Mouse (Mus musculus): ENCODE results near the gene Lcn11.
"Not testable (repeated sequence)": the region's sequence is repeated elsewhere in the genome, so short reads cannot be mapped to it uniquely, and the experiment has no call there.

Lcn11 gene

GRCm38 (mm10) chr2:25776717-25777116 lies at the start of gene Lcn11:
Lcn11 (plus strand) TSS chr2:25777017.
- no peak for DNase-seq (ENCODE audit: low spot score in 2 of 2)

DNA sequence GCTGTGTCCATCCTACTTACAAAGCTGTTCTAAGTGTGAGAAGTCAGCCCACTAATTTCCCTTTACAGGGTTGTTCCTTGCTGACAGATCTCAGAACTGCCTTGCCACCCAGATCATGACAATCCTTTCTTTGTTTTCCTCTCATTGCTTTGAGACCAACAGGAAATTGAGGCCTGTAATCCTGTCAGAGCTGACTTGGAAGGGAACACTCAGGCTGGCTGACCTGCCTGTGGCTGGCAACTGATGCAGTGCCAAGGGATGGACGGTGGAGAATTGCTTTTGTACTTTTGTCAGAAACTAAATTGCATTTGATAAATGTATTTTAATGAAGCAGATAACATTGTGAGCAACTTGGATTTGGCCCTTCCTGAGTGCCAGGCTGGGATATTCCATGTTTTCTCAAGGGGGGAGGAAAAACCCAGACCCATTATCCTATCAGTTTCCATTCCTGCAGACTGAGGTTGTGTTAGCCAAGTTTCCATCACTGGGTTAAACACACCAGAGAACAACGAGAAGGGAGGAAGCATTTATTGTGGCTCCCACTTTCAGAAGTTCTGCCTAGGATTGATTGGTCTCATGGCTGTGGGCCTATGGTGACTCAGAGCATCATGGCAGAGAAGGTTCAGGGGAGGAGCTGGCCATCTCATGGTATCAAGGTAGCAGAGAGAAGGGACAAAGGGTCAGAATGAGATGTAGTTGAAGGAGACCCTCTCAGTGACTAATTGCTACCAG lies 43.5 kb upstream of the Lcn11 start:
- DNase-seq (ENCODE audit: low spot score in 2 of 2): no peak

DNA sequence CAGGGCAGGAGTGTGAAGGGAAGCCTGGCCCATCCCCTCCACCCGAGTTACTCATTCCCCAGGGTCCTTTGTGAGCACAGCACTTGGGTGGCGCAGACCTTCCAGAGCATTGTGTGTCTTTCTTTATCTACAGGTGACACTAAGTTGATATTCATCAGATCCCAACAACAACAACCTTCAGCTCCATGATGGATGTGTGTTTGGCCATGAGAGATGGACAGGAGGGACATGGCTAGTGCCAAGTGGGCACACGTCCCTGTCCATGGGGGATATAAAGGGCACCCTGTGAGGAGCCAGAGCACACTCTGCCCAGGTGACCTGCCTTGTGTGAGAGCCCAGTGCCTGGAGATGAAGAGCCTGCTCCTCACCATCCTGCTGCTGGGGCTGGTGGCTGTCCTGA lies 40.1 kb upstream of the Lcn11 start, which contains the start of gene Obp2b:
Obp2b (plus strand) TSS at position 301 of the 400 bp plus-strand sequence.
- not testable (repeated sequence) for DNase-seq (ENCODE audit: low spot score in 2 of 2)

DNA sequence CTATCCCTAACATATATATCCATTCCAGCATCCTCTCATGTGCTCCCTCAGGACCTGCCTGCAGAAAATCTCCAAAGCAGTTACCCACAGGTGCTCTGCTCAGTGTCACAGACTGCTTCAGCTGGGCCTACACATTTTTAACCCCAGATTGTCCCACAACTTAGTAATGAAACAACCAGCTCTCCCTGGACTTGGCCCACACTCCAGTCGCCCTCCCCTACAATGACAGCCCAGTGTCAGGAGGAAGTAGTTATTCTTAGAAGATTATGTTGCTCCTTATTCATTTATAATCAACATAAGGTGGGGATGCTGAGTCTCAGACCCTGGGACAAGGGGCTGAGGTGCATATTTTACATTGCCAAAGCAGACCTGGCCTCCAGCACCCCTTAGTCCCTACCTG lies 35.1 kb upstream of the Lcn11 start:
- DNase-seq (ENCODE audit: low spot score in 2 of 2): no peak

- no peak for DNase-seq (ENCODE audit: low spot score in 2 of 2)
Measured at GRCm38 (mm10) chr2:25754201-25754600, 22.6 kb upstream of the Lcn11 start.

DNA sequence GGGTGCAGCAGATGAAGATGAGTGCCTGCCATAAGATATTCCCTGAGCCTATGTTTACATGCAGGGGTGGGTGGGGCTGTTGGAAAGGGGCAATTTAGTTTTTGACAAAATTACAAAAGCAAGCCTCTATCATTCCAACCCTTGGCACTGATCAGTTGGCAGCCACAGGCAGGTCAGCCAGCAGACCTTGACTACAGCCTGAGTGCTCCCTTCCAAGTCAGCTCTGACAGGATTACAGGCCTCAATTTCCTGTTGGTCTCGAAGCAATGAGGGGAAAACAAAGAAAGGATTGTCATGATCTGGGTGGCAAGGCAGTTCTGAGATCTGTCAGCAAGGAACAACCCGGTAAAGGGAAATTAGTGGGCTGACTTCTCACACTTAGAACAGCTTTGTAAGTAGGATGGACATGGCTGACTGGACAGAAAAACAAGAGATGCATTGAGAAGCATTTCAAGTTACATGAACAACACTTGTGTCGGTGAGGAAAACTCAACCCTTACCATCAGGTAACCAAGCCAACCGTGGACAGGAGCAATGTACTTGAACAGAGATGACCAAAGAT lies 18.7 kb upstream of the Lcn11 start:
- no peak for DNase-seq (ENCODE audit: low spot score in 2 of 2)

DNA sequence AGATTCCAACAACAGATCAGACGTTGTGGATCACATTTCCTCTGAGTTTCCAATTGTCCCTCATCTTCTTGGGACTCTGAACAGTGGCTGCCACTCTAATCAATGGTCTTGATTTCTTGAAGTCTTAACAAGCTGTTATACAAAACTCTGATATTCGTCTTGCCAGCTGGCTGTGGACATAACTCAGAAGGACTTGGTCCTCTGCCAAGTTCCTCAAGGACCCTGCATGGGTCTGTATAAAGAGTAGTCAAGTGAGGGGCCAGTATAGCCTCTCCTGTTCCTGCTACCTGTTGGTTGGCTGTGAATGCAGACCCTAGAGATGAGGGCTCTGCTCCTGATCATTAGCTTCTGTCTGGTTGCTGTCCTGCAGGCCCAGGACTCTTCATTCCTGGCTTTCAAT lies 11.5 kb upstream of the Lcn11 start, which contains the start of gene Lcn3:
Lcn3 (plus strand) TSS at position 301 of the 400 bp plus-strand sequence.
- DNase-seq (ENCODE audit: low spot score in 2 of 2): no peak

DNA sequence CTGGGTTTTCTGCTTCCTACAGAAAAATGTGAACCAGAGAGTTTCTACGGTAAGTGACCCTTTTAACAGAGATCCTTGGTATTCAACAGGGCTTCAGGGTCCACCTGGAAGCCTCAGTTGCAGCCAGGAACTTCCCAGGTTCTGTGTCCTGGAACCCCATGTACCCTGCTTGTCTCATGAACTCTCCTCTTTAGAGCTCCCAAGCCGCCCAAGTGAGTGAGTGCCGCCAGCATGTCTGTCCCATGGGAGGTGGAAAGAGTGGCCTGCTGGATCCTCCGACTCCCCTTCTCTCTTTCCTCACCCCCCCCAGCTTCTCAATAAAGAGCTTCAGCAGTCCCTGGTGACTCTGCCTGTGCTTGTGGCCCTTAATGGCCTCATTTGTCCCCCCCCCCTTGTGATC lies 9.1 kb upstream of the Lcn11 start:
- DNase-seq (ENCODE audit: low spot score in 2 of 2): no peak

- no peak for DNase-seq (ENCODE audit: low spot score in 2 of 2)
Measured at GRCm38 (mm10) chr2:25773507-25773906, 3.3 kb upstream of the Lcn11 start.

- no peak for DNase-seq (ENCODE audit: low spot score in 2 of 2)
Measured at GRCm38 (mm10) chr2:25774640-25775039, 2.2 kb upstream of the Lcn11 start.

- DNase-seq (ENCODE audit: low spot score in 2 of 2): no peak
Measured at GRCm38 (mm10) chr2:25775991-25776390, 826 bp upstream of the Lcn11 start.

DNA sequence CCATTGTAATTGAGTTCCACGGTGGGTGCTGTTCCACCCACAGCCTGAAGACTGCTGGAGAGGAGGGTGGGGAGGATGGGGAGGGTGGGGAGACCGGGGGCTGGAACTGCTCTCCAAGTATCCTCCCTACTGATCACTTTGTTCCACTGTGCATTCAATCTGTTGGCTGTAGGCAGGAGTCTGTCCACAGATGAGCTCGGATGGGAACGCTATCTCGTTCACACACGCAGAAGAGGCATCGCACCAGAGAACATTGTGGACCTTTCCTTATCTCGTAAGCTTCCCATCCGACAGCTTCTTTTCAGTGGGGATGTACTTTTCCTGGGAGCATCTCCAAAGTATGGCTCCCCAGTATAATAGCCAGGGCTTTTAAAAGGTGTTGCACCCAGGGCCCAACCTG lies 2.3 kb downstream of the Lcn11 start:
- DNase-seq (ENCODE audit: low spot score in 2 of 2): no peak

GRCm38 (mm10) chr2:25780921-25781320 lies 4.1 kb downstream of the Lcn11 start:
- no peak for DNase-seq (ENCODE audit: low spot score in 2 of 2)

GRCm38 (mm10) chr2:25781957-25782356 lies 5.1 kb downstream of the Lcn11 start, which contains the start of gene Gm13539:
Gm13539 (plus strand) TSS chr2:25782257.
- DNase-seq (ENCODE audit: low spot score in 2 of 2): no peak

GRCm38 (mm10) chr2:25785573-25786322 lies 8.9 kb downstream of the Lcn11 start:
- no peak for DNase-seq (ENCODE audit: low spot score in 2 of 2)

DNA sequence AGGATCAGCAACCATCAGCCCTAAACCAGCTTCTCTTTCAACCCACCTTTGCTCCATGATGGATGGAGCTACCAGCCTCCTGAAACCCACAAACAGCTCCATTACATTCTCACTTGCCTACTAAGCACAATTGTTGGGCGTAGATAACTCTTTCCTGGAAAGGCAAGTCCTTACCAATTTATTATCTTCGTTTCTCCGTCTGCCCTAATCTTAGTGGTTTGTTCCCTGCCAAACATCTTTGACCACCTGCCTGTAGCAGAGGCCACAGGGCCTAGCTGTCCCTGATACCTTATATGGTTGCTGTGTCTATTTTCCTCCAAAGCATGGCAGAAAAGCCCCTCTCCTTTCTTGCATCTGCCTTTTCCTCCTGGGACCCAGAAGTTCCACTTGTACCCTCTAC lies 12.3 kb downstream of the Lcn11 start:
- no peak for DNase-seq (ENCODE audit: low spot score in 2 of 2)

DNA sequence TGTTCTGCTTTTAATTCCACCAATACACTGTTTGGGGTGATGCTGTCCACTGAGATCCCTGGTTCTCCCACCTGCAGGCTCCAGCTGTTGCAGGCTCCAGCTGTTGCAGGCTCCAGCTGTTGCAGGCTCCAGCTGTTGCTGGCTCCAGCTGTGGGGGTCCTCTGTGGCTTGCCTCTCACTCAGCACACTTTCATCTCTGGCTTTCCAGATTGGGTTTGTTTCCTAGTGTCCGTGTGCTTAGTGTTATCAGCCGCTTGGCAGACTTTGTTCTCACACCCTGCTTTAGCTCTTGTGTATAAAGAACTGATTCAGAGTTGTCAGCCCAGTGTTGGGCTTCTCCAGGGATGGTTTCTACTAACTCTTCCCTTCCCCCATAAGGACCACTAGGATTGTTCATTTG lies 20.8 kb downstream of the Lcn11 start:
- no peak for DNase-seq (ENCODE audit: low spot score in 2 of 2)

DNA sequence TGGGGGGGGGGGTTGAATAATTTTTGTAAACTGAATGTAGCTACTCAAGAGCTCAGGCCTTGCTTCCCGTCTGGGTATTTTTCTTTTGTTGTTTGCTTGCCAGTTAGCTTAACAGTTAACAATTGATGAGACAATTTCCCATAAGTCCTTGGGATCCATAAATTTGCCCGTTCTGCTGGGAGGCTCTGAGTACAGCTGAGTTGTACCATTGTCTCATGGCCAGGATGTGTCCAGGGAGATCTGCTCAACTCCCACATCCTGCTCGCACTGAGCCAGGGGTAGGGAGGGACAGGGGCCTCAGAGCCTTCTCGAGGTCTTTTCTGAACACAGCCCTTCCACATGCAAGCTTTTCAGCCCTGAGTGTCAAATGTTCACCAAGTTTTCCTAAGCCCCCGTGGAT lies 21.2 kb downstream of the Lcn11 start:
- no peak for DNase-seq (ENCODE audit: low spot score in 2 of 2)

- no peak for DNase-seq (ENCODE audit: low spot score in 2 of 2)
Measured at GRCm38 (mm10) chr2:25811711-25812110, 34.9 kb downstream of the Lcn11 start.

DNA sequence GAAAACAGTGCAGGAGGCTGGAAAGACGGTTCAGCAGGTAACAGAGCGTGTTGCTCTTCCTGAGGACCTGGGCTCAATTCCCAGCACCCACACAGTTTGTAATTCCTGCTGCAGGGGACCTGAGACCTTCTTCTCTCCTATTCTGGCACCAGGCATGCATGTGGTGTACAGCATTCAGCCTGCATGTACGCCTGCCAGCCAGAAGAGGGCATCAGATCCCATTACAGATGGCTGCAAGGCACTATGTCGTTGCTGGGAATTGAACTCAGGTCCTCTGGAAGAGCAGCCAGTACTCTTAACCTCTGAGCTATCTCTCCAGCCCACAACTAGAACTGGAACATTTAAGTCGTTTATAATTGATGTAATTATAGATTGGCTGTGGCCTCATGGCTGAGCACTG lies 36.5 kb downstream of the Lcn11 start:
- no peak for DNase-seq (ENCODE audit: low spot score in 2 of 2)

DNA sequence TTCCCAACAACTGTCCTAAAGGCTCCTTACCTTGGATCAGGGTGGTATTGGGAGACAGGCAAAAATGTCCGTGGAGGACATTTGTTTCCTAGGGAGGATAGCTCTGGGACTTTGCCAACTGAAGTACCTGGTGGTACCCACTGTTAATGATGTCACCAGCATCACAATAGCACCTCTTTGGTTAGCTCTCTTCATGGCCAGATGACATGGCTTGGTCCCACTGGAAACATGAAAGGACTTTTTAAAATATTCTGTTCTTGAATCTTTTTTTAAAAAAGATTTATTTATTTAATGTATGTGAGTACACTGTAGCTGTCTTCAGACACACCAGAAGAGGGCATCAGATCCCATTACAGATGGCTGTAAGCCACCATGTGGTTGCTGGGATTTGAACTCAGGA lies 38.9 kb downstream of the Lcn11 start, which contains the start of gene Glt6d1:
Glt6d1 (minus strand) TSS at position 101 of the 400 bp plus-strand sequence.
- DNase-seq (ENCODE audit: low spot score in 2 of 2): not testable (repeated sequence)

DNA sequence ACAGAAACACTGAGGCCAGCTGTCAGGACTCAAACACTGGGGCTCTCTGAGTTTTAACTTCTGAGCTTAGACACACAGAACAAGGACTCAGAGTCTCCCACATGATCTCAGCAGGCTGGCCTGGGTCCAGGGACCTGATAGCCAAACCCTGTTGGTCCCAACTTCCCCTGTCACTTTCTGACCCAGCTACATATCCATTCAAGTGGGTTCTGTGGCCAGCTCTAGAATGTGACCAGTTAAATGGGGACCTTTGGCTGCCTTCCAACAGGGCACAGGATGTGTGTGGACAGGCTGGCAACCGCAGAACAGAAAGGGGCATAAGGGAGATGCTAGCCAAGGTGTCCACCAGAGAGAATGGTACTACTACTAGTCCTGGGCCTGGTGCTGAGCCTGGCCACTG lies 46.0 kb downstream of the Lcn11 start, which contains the start of gene Lcn9:
Lcn9 (plus strand) TSS at position 348 of the 400 bp plus-strand sequence.
- DNase-seq (ENCODE audit: low spot score in 2 of 2): no peak
